Mouse (Mus musculus) inflammation-experienced regulatory T-cells, adult 6 months (primary cell): ENCODE measurements around the gene Gtpbp8. TPM values are rescaled to one million over a fixed set of nuclear protein-coding genes. Genes with fewer than 3 reads are reported as not detected.

Experiments used
- ATAC-seq: one replicate; pipeline ENCODE4 v1.8.0; 2017
- polyA plus RNA-seq, 3 experiments: library from polyadenylated mRNA; unstranded; fragments of 100-300 nt; shearing (Covaris generic); gene quantifications; one replicate each; pipeline ENCODE4 v1.2.1; 2017

Gene Gtpbp8
- polyA plus RNA-seq, 3 experiments from 2014 or later: 25.0 to 48.9 (median 38.8) TPM

DNA sequence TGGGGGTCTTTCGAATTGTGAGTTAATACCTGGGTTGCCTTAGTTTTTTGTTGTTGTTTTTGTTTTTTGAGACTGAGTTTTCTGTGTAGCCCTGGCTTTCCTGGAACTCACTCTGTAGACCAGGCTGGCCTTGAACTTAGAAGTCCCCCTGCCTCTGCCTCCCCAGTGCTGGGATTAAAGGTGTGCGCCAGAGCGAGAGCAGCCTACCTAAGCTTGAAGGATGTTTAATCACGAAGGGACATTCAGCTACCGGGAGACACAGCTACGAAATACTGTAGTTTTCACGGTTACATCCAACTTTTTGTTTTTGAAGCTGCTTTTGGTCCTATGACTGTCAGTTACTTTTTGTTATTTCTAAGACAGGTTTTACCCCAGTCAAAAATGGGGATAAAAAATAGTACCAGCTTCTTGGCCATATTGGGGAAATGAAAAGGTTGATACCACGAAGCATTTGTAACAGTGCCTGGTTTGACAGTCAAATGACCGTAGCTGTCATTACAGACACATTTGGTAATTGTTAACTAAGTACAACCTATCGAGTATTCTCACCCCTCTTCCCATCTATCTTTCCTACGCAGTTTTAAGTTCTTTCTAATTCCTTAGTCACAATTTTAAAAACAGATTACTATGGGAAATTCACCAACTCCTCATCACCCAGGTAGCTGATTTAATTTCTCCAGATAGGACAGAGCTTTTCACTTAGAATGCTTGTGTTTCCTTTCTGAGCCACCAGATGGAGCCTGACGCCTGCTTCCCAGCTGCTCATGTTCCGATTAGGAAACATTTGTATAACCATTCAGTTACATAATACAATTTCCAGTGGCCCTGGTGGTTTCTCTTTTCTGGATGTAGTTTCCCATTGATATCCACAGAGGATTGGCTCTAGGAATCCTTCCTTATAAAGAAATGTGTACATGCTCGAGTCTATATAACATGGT, 20.6 kb downstream of the Gtpbp8 start:
- peak; percentile 76 for ATAC-seq

DNA sequence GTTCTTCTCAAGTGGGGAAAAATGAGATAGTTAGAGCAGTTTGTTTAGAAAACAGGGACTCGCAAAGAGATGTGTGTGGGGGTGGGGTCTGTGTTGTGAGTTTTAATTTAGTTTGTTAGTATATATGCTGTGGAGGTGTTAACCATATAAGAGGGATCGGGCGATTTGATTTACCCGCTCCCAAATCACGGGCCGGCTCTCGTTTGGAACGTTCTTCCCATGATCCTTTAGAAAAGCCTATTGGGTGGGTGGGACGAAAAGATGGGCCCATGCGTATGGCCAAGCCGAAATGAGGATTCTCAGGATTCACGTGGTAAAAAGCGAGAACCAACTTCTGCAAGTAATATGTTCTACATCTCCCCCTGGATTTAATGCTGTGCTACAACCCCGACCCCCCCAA, 21.3 kb downstream of the Gtpbp8 start:
- ATAC-seq: peak; percentile 5

DNA sequence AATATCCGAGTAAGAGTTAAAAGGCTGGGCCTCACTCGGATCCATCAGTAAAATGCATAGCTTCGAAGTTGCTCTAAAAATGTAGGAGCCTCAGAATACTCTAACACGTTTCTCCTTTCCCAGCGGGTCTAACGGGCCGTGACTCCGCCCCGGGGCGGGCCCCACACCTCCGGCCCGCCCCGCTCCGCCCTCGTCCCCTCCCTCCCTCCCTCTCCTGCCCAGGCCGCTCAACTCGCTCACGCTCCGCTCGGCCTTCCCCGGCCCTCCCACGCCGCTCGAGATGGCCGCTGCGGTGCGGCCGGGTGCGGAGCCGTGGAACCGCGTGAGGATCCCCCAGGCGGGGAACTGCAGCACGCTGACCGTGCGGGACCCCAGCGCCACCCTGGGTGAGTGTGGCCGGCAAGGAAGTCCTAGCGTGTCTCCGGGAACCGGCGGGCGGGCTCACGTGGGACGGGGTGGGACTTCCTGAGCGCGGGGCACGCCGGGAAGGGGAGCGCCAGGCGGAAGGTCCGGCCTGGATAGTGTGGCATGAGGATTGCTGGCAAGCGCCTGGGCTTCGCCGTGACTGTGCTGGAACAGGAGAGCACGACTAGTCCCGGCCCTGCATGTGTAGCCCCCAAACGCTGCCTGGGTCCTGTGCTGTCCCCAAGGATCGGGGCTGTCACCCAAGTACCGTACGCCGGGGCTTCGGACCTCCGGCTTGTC, 21.9 kb downstream of the Gtpbp8 start, which contains the start of gene Nepro:
Nepro (plus strand) TSS at position 219 of the 705 bp plus-strand sequence.
- ATAC-seq: peak; percentile 74

DNA sequence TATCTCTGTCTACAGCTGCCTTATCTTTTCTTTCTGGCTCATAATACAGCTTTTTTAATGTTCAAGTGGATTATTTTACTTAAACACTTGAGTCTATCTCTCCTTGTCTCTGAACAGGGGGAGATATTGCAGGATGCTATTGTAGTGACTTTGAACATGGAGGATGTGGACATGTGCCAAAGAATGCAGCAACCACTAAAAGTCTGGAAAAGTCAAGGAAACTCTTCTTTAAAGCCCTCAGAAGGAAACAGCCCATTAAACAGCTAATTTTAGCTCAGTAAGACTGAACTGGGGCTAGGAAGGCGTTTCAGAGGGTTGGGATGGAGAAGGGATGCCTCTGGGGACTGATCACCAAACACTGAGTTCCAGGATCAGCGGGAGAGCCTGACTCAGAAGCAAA, 23.5 kb downstream of the Gtpbp8 start:
- ATAC-seq: no peak

DNA sequence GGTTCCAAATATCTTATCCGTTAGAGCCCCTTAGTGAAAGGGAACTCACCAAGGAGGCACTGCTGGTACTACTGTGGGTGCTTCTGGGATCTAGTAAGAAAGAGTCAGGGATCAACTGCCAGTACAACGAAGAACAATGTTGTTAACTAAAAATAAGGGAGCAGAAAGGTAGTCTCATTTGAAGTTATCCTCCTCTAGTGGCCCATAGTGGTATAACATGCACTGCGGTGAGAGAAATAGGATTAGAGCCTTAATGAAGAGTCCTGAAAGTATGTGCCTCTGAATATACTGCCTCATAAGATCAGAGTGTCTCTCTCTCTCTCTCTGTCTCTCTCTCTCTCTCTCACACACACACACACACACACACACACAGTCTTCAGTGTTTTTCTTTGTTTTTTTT, 25.6 kb downstream of the Gtpbp8 start:
- ATAC-seq: no peak

DNA sequence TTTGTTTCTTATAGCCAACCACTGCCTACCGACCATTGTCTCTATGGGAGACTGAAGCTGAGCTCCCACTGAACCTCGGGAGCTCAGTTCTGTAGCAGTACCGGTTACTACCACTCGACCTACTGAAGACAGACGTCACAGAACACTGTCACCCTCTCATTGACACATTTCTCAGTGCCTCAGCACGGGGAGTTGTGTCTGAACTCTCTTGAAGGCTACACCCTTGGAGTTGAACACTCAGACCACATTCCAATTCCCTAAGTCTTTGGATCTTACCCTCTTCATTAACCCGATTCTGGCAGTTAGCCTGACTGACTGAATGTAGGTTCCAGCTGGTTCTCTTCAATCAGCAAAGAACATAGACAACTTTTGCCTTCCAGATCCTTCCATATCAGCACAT, 26.8 kb downstream of the Gtpbp8 start:
- ATAC-seq: no peak

DNA sequence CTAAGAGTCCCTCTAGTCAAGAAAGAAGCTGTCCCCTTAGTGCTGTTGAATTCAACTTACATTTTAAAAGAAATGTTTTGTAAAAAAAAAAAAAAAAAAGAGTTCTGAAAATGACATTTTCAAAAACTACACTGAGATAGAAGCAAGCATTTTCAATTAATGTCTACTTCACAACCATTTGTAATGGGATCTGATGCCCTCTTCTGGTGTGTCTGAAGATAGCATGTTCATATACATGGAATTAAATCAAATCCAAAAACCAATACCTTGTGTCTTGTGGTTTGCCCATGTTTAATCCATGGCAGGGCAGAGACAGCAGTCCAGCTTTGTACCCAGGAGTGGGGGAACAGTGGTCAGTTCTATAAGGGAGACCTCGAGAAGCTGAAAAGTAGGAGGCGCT, 28.3 kb downstream of the Gtpbp8 start:
- ATAC-seq: no peak

DNA sequence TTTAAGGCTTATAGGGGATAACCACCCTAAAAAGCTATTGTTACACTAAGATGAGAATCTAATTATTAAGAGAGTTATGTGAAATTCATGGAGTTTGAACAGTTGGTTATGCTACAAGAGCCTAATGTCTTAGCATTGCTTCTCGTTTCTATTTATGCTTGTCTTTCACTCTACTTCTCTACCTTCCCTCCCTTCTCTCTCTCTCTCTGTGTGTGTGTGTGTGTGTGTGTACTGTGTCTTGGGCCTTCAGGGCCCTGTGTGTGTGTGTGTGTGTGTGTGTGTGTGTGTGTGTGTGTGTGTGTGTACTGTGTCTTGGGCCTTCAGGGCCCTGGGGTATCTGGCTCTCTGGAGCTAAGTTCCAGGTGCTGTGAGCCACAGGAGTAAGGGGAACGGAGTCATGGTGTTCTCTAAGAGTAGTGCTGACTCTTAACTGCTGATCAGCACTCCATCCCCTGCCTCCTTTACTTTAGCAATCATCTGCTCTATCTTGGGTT, 29.0 kb downstream of the Gtpbp8 start:
- ATAC-seq: no peak

DNA sequence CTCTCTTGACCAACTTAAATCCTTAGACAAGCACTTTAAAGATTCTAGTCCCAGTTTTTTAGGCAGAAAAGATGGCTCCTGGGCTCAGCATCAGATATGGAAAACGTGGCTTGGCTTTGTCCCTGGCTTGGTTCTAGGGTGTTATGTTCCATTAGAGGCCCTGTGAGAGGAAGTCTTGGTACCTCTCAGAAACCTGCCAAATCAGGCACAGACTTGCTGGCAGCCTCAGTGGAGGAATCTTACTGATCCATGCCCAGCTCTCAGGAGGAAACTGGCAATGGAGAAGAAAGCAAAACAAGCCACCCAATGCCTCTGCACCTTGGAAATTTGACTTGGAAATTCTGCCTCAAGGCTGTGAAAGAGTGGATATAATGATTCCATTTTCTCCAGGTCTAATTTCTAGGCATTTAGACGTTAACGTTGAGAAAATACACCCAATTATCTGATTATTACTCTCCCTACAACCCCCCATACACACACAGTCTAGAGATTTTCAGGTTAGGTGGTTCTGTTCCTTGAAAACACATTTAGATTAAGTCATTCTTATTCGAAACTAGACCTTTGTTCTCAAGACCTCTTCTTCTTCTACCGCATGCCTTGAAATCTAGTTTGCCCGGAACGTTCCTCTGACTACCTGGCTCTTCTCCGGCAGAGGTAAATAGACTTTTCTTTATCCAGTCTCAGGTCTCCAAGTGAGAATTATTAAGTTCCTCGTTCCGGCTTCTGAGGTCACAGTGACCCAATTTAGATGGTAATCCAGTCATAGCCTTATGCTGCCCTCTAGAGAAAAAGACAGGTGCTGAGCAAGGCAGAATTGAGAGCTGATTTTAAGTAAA, 29.6 kb downstream of the Gtpbp8 start:
- ATAC-seq: peak; percentile 65

DNA sequence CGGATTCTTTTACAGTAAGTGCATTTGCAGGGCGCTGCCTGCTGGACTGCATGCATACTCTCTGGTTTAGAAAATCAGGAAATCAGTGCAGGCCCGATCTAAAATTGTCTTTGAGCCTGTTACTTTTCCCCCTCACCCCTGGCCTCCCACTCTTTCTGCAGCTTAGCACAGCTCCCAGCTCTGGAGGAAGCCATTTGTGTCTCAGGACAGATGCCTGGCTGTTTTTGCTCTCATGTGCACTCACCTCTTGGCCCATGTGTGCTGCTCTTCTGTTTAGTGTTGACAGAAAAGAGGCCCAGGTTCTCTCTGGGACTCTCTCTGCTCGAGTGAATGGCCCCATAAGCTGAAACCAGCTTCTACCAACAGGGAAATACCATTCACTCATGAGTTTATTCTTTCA, 42.7 kb downstream of the Gtpbp8 start:
- no peak for ATAC-seq

DNA sequence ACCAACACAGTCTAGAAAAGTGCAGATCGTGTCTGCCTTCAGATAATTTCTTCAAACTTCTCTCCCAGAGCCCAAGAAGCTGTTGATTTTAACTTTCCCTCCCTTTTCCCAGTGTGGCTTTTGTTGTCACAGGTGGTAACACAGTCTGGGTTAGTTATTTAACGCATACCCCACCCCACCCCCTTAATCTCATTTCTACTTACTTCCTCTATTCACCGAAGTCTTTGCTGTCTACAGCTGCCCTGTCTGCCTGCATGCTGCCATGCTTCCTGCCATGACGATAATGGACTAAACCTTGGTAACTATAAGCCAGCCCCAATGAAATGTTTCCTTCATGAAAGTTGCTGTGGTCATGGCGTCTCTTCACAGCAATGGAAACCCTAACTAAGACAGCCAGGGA, 43.9 kb downstream of the Gtpbp8 start:
- ATAC-seq: no peak

DNA sequence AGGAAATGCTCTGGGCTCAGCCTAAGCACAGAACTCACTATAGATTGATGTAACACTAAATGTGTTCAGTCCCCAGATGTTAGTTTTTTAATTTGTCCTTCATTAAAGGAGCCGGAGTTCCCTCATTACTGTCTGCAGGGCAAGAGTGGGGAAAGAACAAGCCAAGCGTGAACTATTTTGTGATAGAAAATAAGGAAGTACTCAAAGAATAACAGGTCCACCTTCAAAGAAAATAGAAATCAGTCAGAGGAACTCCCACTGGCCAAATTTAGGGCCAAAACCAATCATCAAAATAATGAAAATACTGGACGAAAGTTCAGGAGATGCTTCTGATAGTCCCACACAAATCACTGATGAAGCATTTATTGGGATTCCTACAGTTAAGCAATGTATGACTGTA, 45.0 kb downstream of the Gtpbp8 start:
- no peak for ATAC-seq

DNA sequence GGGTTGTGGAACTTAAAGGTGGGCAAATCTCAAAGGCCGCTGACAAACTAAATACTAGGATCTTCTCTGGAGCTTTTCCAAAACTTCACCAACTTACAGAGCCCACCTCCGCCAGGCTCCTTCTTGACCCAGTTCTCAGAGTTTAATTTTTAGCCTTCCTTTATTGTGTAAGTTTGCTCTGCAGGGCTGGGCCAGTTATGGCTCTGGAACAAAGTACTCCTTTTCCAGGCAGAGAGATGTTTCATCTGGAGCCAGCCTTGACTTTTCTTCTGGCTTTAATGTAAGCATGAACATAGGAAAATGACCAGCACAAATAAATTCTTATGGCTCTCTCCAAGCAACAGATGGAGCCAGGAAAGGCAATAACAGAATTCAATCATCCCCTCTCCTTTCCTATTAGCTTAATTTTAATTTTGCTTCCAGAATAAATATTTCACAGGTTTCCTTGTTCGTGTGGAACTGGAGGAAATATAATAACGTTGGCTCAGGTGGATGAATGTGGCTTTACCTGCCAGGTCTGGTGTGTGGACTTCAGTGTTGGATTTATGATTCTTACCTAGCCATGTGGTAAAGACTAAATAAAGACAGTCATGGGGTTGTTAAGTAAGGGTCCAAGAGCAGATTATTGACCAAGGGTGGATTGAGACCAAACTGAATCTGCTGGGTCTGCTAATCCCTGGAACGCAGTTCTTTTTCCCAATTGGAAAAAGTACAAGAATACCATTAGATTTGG, 48.5 kb downstream of the Gtpbp8 start:
- ATAC-seq: no peak

DNA sequence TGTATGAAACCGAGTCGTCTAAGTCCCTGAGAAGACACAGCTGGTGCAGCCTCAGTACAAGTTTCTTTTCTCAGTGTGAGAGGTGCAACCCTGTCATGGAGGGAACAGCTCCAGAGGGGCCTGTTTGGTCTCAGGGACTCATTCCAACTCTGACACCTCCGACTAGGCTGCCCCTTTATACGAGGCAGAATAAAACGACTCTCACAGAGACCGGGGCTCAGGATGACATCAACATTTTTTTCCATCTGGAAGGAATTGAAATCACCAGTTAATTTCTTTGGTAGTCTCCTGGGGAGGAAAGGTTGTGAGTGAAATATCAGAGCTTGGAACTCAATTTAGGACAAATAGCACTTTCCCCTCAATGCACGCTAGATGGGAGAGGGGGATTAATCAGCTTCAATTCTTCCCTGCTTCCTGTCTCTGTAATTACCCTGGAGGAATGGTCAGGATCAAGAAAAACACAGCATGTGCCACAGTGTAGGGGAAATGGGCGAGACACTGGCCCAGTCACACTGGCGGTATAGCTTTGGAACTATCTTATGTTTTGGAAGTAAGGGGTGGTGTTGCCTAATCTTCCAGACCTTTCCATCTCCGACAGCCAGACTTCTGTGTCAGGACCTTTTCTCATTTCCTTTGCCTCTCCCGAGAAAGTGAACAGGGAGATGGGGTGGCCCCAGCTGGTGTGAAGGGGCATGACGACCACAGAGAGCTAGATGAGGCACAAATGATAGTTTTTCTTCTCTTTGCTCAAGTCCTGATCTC, 50.1 kb downstream of the Gtpbp8 start:
- ATAC-seq: no peak

DNA sequence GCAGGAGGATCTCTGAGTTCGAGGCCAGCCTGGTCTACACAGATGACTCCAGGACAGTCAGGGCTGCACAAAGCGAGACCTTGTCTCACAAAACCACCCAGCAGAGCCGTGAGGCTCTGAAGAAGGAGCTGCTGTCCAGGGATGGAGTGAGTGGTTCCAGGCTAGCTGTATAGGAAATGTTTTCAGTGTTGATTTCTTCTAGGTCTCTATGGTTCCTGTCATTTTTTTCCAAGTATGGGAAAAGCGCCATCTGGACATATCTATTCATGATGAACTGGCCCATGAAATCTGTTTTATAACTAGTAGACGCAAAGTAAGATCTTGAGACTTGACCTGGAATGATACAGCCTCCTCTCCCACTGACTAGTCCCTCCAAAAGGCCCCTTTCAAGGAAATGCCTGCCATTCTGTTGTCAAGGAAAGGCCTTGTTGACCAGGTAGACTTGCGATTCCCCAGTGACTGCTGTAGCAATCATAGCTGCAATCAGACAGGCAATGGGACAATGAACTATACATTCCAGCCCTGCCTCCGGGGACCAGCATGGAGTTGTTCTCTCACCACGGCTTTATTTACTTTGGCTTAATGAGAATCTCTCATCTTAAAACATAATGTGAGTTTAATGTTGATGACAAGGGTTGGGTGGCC, 50.8 kb downstream of the Gtpbp8 start:
- no peak for ATAC-seq

DNA sequence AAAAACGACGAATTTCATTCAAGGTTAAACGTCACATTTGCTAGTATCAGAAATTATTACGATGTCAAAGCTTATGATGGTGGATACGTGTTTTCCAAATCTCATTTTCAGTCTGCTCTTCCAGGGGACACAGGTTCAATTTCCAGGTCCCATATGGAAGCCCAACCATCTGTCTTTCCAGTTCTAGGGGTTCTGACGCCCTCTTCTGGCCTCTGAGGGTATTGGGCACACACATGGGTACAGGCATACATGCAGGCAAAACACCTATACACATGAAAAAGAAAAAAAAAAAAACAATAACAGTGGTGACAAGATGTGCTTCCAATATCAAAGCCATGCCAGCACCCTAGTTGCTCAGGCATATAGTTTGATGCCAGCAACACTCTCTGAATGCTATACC, 52.5 kb downstream of the Gtpbp8 start:
- no peak for ATAC-seq

DNA sequence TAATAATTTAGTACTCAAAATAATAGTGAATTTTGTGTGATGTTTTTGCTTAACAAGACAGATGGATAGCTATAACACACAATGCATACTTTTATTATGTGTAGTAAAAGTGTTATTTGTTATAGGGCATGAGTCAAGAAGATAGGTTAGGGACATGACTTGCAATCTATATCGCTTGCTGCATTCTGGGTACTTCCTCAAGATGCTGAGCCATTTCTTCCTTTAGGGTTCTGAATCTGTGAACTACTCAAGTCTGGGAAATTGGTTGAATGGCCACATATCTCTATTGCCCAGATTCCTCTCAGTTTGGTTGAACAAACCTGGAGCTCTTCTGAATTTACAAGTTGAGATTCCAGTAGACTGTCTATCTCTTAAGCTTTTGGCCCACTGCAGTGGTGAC, 53.6 kb downstream of the Gtpbp8 start:
- ATAC-seq: no peak

DNA sequence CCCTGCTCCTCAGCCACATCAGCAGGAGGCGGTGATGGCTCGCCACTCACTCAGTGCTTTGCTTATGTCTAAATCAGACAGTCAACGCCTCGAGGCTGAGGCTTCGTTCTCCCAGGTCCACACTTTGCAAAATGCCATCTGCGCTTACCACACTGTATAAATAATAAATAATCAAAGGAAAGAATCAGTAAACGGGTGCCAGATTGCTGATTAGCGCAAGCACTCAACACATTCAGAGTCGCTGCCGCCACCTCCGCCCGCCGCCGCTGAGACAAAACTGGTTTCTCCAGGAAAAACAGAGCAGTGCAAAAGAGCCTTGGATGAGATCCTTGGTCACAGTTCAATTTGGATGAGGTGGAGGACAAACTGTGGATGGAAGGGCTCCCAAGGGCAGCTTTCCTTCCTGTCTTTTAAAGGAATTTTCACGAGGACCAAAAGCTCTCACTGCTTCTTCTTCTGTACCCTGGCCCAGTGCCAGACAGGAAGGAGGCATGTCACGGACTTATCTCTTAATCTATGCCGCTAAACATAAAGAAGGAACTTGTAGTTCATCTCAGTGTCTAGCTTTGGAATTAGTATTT, 54.5 kb downstream of the Gtpbp8 start:
- ATAC-seq: peak; percentile 75

DNA sequence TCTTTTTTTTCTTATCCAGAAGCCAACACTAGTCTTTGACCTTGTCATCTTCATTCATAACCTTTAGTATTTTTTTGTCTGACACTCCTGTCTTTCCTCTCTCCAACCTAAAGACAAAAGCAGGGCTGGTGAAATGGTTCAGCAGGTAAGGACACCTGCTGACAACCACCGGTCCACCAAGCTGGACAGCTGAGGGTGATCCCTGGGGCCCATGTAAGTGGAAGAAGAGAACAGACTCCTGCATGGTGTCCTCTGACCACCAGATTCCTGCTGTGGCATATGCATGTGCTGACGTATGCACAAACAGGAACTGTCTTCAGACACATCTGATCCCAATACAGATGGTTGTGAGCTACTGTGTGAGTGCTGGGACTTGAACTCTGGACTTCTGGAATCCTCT, 55.1 kb downstream of the Gtpbp8 start:
- no peak for ATAC-seq

DNA sequence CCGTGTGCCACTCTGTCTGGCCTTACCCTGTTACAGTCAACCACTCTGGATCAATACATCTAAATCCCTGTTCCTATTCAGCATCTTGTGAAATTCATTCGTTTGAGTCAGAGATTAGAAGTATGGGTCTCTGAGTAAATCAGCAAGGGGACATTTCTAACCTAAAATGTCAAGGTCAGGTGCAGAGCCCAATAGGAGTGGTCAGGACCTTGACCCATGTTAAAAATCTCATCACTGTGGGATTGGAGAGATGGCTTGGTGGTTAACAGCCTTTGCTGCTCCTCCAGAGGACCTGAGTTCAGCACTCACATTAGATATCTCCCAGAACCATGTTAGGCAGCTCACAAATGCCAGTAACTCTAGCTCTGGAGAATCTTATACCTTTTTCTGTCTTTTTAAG, 55.7 kb downstream of the Gtpbp8 start:
- no peak for ATAC-seq
